Mouse (Mus musculus): ENCODE results near the gene Svep1. TPM values are rescaled to one million over a fixed set of nuclear protein-coding genes. Genes with fewer than 3 reads are reported as not detected.

Svep1 gene
- total and polyA plus RNA-seq, 2 experiments from 2014 or later: 2.2 to 10.4 TPM

GRCm38 (mm10) chr4:58133610-58134309, 72.9 kb downstream of the Svep1 start:
- H3K4me3 ChIP-seq (ENCODE audit: low read length): no peak overlapping the region
- no peaks in the 10 kb centered on the region for H3K4me1 ChIP-seq (ENCODE audit: insufficient read depth, low read length)
- H3K9ac ChIP-seq (replicated peaks; ENCODE audit: low read length): no peak overlapping the region
- WGBS: 15% methylated on average over 1 of the region's 1 CpGs
- TF ChIP-seq CTCF (IDR thresholded peaks at IDR 0.05; ENCODE audit: low read depth): no peak
- H3K36me3 ChIP-seq (ENCODE audit: insufficient read depth, low read length): no peaks in the 10 kb centered on the region
- no peak overlapping the region for H3K4me2 ChIP-seq (ENCODE audit: low read depth, low read length)
- DNase-seq (ENCODE audit: low spot score) (peak; percentile 54), ATAC-seq (no peak; the same call in 1 of the 2 replicates)
- H3K27me3 ChIP-seq (ENCODE audit: insufficient read depth, low read length): no peaks in the 10 kb centered on the region
- no peaks in the 10 kb centered on the region for H3K9me3 ChIP-seq (ENCODE audit: low read length)
- H3K27ac ChIP-seq: 0 out of 2 replicates have a peak overlapping the region, but pooled peaks have one; percentile 11

- DNase-seq (ENCODE audit: low spot score) (no peak), ATAC-seq (no peak)
- Histone ChIP-seq H3K9me3 (ENCODE audit: low read length) (no peaks in the 10 kb centered on the region), H3K4me3 (ENCODE audit: low read length) (no peak overlapping the region), H3K27ac (no peak overlapping the region), H3K4me2 (ENCODE audit: low read depth, low read length) (no peak overlapping the region), H3K9ac (replicated peaks; ENCODE audit: low read length) (no peak overlapping the region), H3K27me3 (ENCODE audit: insufficient read depth, low read length) (no peaks in the 10 kb centered on the region), H3K4me1 (ENCODE audit: insufficient read depth, low read length) (no peaks in the 10 kb centered on the region), H3K36me3 (ENCODE audit: insufficient read depth, low read length) (no peaks in the 10 kb centered on the region)
- 68% methylated on average over 4 of the region's 4 CpGs for WGBS
- TF ChIP-seq CTCF (IDR thresholded peaks at IDR 0.05; ENCODE audit: low read depth): no peak
These were observed 76.8 kb downstream of the Svep1 start for GRCm38 (mm10) chr4:58129844-58130243.

DNA sequence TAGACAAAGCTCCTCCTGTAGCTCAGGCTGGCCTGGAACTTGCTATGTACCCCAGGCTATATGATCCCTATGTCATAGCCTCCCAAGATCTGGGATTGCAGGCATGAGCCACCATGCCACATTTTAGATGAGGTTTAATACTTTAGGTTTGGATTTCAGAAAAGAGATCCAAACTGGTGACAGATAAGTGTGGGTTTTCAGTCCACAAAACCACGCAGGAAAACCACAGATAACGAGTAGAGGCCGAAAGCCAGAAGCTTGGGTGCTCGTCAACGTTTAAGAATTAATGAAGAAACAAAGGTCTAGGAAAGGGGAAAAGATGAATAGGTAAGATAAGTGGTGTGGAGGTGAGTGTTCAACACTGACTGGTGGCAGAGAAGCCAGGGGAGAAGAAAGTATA, 79.6 kb downstream of the Svep1 start:
- no peak overlapping the region for H3K4me2 ChIP-seq (ENCODE audit: low read depth, low read length)
- no peak overlapping the region for H3K4me3 ChIP-seq (ENCODE audit: low read length)
- DNase-seq (ENCODE audit: low spot score) (no peak), ATAC-seq (no peak)
- H3K27ac ChIP-seq: no peak overlapping the region
- H3K36me3 ChIP-seq (ENCODE audit: insufficient read depth, low read length): no peaks in the 10 kb centered on the region
- H3K9me3 ChIP-seq (ENCODE audit: low read length): no peaks in the 10 kb centered on the region
- H3K4me1 ChIP-seq (ENCODE audit: insufficient read depth, low read length): no peaks in the 10 kb centered on the region
- no peaks in the 10 kb centered on the region for H3K27me3 ChIP-seq (ENCODE audit: insufficient read depth, low read length)
- no peak for TF ChIP-seq CTCF (IDR thresholded peaks at IDR 0.05; ENCODE audit: low read depth)
- H3K9ac ChIP-seq (replicated peaks; ENCODE audit: low read length): no peak overlapping the region
- WGBS: 93% methylated on average over 5 of the region's 5 CpGs

- DNase-seq (ENCODE audit: low spot score) (peak; percentile 31), ATAC-seq (peak; percentile 45; the same call in 1 of the 2 replicates)
- Histone ChIP-seq H3K9me3 (ENCODE audit: low read length) (no peaks in the 10 kb centered on the region), H3K27me3 (ENCODE audit: insufficient read depth, low read length) (no peaks in the 10 kb centered on the region), H3K36me3 (ENCODE audit: insufficient read depth, low read length) (no peaks in the 10 kb centered on the region), H3K4me3 (ENCODE audit: low read length) (no peak overlapping the region), H3K4me1 (ENCODE audit: insufficient read depth, low read length) (no peaks in the 10 kb centered on the region), H3K27ac (no peak overlapping the region), H3K4me2 (ENCODE audit: low read depth, low read length) (no peak overlapping the region), H3K9ac (replicated peaks; ENCODE audit: low read length) (no peak overlapping the region)
- 26% methylated on average over 8 of the region's 8 CpGs for WGBS
- TF ChIP-seq CTCF (IDR thresholded peaks at IDR 0.05; ENCODE audit: low read depth): no peak
These were observed 91.2 kb downstream of the Svep1 start for GRCm38 (mm10) chr4:58115452-58115851.

GRCm38 (mm10) chr4:58111008-58111407, 95.7 kb downstream of the Svep1 start:
- ATAC-seq (no peak), DNase-seq (ENCODE audit: low spot score) (no peak)
- H3K27me3 ChIP-seq (ENCODE audit: insufficient read depth, low read length): no peaks in the 10 kb centered on the region
- no peak overlapping the region for H3K9ac ChIP-seq (replicated peaks; ENCODE audit: low read length)
- 88% methylated on average over 10 of the region's 10 CpGs for WGBS
- no peak overlapping the region for H3K4me3 ChIP-seq (ENCODE audit: low read length)
- no peak overlapping the region for H3K4me2 ChIP-seq (ENCODE audit: low read depth, low read length)
- no peaks in the 10 kb centered on the region for H3K9me3 ChIP-seq (ENCODE audit: low read length)
- TF ChIP-seq CTCF (IDR thresholded peaks at IDR 0.05; ENCODE audit: low read depth): no peak
- H3K36me3 ChIP-seq (ENCODE audit: insufficient read depth, low read length): no peaks in the 10 kb centered on the region
- H3K4me1 ChIP-seq (ENCODE audit: insufficient read depth, low read length): no peaks in the 10 kb centered on the region
- no peak overlapping the region for H3K27ac ChIP-seq

- H3K36me3 ChIP-seq (ENCODE audit: insufficient read depth, low read length): no peaks in the 10 kb centered on the region
- ATAC-seq (no peak), DNase-seq (ENCODE audit: low spot score) (no peak)
- no peaks in the 10 kb centered on the region for H3K27me3 ChIP-seq (ENCODE audit: insufficient read depth, low read length)
- H3K27ac ChIP-seq: no peak overlapping the region
- no peaks in the 10 kb centered on the region for H3K4me1 ChIP-seq (ENCODE audit: insufficient read depth, low read length)
- no peak overlapping the region for H3K9ac ChIP-seq (replicated peaks; ENCODE audit: low read length)
- H3K9me3 ChIP-seq (ENCODE audit: low read length): no peaks in the 10 kb centered on the region
- H3K4me3 ChIP-seq (ENCODE audit: low read length): no peak overlapping the region
- no peak overlapping the region for H3K4me2 ChIP-seq (ENCODE audit: low read depth, low read length)
- TF ChIP-seq CTCF (IDR thresholded peaks at IDR 0.05; ENCODE audit: low read depth): no peak
- WGBS: 83% methylated on average over 6 of the region's 6 CpGs
These were observed 96.9 kb downstream of the Svep1 start for GRCm38 (mm10) chr4:58109793-58110192.

- no peak overlapping the region for H3K9ac ChIP-seq (replicated peaks; ENCODE audit: low read length)
- H3K4me1 ChIP-seq (ENCODE audit: insufficient read depth, low read length): no peaks in the 10 kb centered on the region
- TF ChIP-seq CTCF (IDR thresholded peaks at IDR 0.05; ENCODE audit: low read depth): no peak
- WGBS: 84% methylated on average over 3 of the region's 3 CpGs
- H3K9me3 ChIP-seq (ENCODE audit: low read length): no peaks in the 10 kb centered on the region
- no peak overlapping the region for H3K27ac ChIP-seq
- ATAC-seq: no peak
- no peaks in the 10 kb centered on the region for H3K36me3 ChIP-seq (ENCODE audit: insufficient read depth, low read length)
- no peak overlapping the region for H3K4me3 ChIP-seq (ENCODE audit: low read length)
- DNase-seq (ENCODE audit: low spot score): no peak
- no peak overlapping the region for H3K4me2 ChIP-seq (ENCODE audit: low read depth, low read length)
- H3K27me3 ChIP-seq (ENCODE audit: insufficient read depth, low read length): no peaks in the 10 kb centered on the region
These were observed 98.3 kb downstream of the Svep1 start for GRCm38 (mm10) chr4:58108364-58108763.
